Mouse (Mus musculus): ENCODE measurements at regions not wholly inside any gene's neighbourhood (a gene's known extent, or its start where the extent isn't known, plus 50 kb on each side); places are given as distances from the start of the nearest gene placed in this dataset.

- WGBS, result 22% methylated on average over 3 of the region's 3 CpGs
These were observed 162.8 kb upstream of the Ccdc54 start for GRCm38 (mm10) chr16:50753612-50754389.

GRCm38 (mm10) chr16:50753046-50753445 lies 162.1 kb upstream of the Ccdc54 start:
- H3K4me2 ChIP-seq (ENCODE audit: low read length), result no peak overlapping the region
- DNase-seq, result no peak
- no peak overlapping the region for H3K9ac ChIP-seq (replicated peaks; ENCODE audit: low read length)
- no peaks in the 10 kb centered on the region for H3K4me1 ChIP-seq (ENCODE audit: control insufficient read depth, insufficient read depth, low read length)
- H3K36me3 ChIP-seq (ENCODE audit: control insufficient read depth, insufficient read depth, low read length), result no peaks in the 10 kb centered on the region
- H3K27me3 ChIP-seq (ENCODE audit: control insufficient read depth, insufficient read depth, low read length), result no peaks in the 10 kb centered on the region
- ATAC-seq (ENCODE audit: low FRiP score, low TSS enrichment), result no peak
- 90% methylated on average over 11 of the region's 11 CpGs for WGBS
- H3K9me3 ChIP-seq (ENCODE audit: control insufficient read depth, low read length), result no peaks in the 10 kb centered on the region
- no peak overlapping the region for H3K27ac ChIP-seq (replicated peaks; ENCODE audit: low read depth, low read length)
- H3K4me3 ChIP-seq (replicated peaks; ENCODE audit: low read depth, low read length), result no peak overlapping the region

More at GRCm38 (mm10) chr16:50753612-50754389, 162.8 kb upstream of the Ccdc54 start:
- no peak overlapping the region for H3K4me3 ChIP-seq (replicated peaks; ENCODE audit: low read depth, low read length)
- no peaks in the 10 kb centered on the region for H3K4me1 ChIP-seq (ENCODE audit: control insufficient read depth, insufficient read depth, low read length)
- H3K27me3 ChIP-seq (ENCODE audit: control insufficient read depth, insufficient read depth, low read length), result no peaks in the 10 kb centered on the region
- peak; percentile 22 for DNase-seq
- H3K9ac ChIP-seq (replicated peaks; ENCODE audit: low read length), result no peak overlapping the region
- H3K27ac ChIP-seq (replicated peaks; ENCODE audit: low read depth, low read length), result no peak overlapping the region
- no peak for ATAC-seq (ENCODE audit: low FRiP score, low TSS enrichment)
- no peaks in the 10 kb centered on the region for H3K36me3 ChIP-seq (ENCODE audit: control insufficient read depth, insufficient read depth, low read length)
- no peaks in the 10 kb centered on the region for H3K9me3 ChIP-seq (ENCODE audit: control insufficient read depth, low read length)
- H3K4me2 ChIP-seq (ENCODE audit: low read length), result no peak overlapping the region

- Histone ChIP-seq H3K27me3 (ENCODE audit: control insufficient read depth, insufficient read depth, low read length) (no peaks in the 10 kb centered on the region), H3K36me3 (ENCODE audit: control insufficient read depth, insufficient read depth, low read length) (no peaks in the 10 kb centered on the region), H3K27ac (replicated peaks; ENCODE audit: low read depth, low read length) (no peak overlapping the region), H3K9ac (replicated peaks; ENCODE audit: low read length) (no peak overlapping the region), H3K4me2 (ENCODE audit: low read length) (no peak overlapping the region), H3K4me3 (replicated peaks; ENCODE audit: low read depth, low read length) (no peak overlapping the region), H3K9me3 (ENCODE audit: control insufficient read depth, low read length) (no peaks in the 10 kb centered on the region), H3K4me1 (ENCODE audit: control insufficient read depth, insufficient read depth, low read length) (no peaks in the 10 kb centered on the region)
- no peak for ATAC-seq (ENCODE audit: low FRiP score, low TSS enrichment)
- WGBS, result 94% methylated on average over 10 of the region's 10 CpGs
- no peak for DNase-seq
These were observed 161.3 kb upstream of the Ccdc54 start for GRCm38 (mm10) chr16:50752277-50752600.

GRCm38 (mm10) chr16:50751495-50752276 lies 160.7 kb upstream of the Ccdc54 start:
- no peak overlapping the region for H3K4me2 ChIP-seq (ENCODE audit: low read length)
- no peak overlapping the region for H3K9ac ChIP-seq (replicated peaks; ENCODE audit: low read length)
- no peaks in the 10 kb centered on the region for H3K9me3 ChIP-seq (ENCODE audit: control insufficient read depth, low read length)
- H3K4me1 ChIP-seq (ENCODE audit: control insufficient read depth, insufficient read depth, low read length), result no peaks in the 10 kb centered on the region
- no peaks in the 10 kb centered on the region for H3K27me3 ChIP-seq (ENCODE audit: control insufficient read depth, insufficient read depth, low read length)
- 89% methylated on average over 9 of the region's 9 CpGs for WGBS
- H3K36me3 ChIP-seq (ENCODE audit: control insufficient read depth, insufficient read depth, low read length), result no peaks in the 10 kb centered on the region
- no peak overlapping the region for H3K27ac ChIP-seq (replicated peaks; ENCODE audit: low read depth, low read length)
- DNase-seq (no peak), ATAC-seq (ENCODE audit: low FRiP score, low TSS enrichment) (no peak)
- H3K4me3 ChIP-seq (replicated peaks; ENCODE audit: low read depth, low read length), result no peak overlapping the region

- Histone ChIP-seq H3K27ac (replicated peaks; ENCODE audit: low read depth, low read length) (no peak overlapping the region), H3K9ac (replicated peaks; ENCODE audit: low read length) (no peak overlapping the region), H3K9me3 (ENCODE audit: control insufficient read depth, low read length) (no peaks in the 10 kb centered on the region), H3K4me3 (replicated peaks; ENCODE audit: low read depth, low read length) (no peak overlapping the region), H3K4me2 (ENCODE audit: low read length) (no peak overlapping the region), H3K36me3 (ENCODE audit: control insufficient read depth, insufficient read depth, low read length) (no peaks in the 10 kb centered on the region), H3K27me3 (ENCODE audit: control insufficient read depth, insufficient read depth, low read length) (no peaks in the 10 kb centered on the region), H3K4me1 (ENCODE audit: control insufficient read depth, insufficient read depth, low read length) (no peaks in the 10 kb centered on the region)
- DNase-seq, result no peak
- WGBS, result 96% methylated on average over 5 of the region's 5 CpGs
- no peak for ATAC-seq (ENCODE audit: low FRiP score, low TSS enrichment)
These were observed 156.7 kb upstream of the Ccdc54 start for GRCm38 (mm10) chr16:50747698-50748097.

- H3K9me3 ChIP-seq (ENCODE audit: control insufficient read depth, low read length), result no peaks in the 10 kb centered on the region
- ATAC-seq (ENCODE audit: low FRiP score, low TSS enrichment), result no peak
- 73% methylated on average over 2 of the region's 2 CpGs for WGBS
- no peaks in the 10 kb centered on the region for H3K4me1 ChIP-seq (ENCODE audit: control insufficient read depth, insufficient read depth, low read length)
- no peak overlapping the region for H3K9ac ChIP-seq (replicated peaks; ENCODE audit: low read length)
- H3K27ac ChIP-seq (replicated peaks; ENCODE audit: low read depth, low read length), result no peak overlapping the region
- no peak for DNase-seq
- H3K4me3 ChIP-seq (replicated peaks; ENCODE audit: low read depth, low read length), result no peak overlapping the region
- no peak overlapping the region for H3K4me2 ChIP-seq (ENCODE audit: low read length)
- H3K27me3 ChIP-seq (ENCODE audit: control insufficient read depth, insufficient read depth, low read length), result no peaks in the 10 kb centered on the region
- no peaks in the 10 kb centered on the region for H3K36me3 ChIP-seq (ENCODE audit: control insufficient read depth, insufficient read depth, low read length)
These were observed 154.8 kb upstream of the Ccdc54 start for GRCm38 (mm10) chr16:50745723-50746122.

- H3K9me3 ChIP-seq (ENCODE audit: control insufficient read depth, low read length), result no peaks in the 10 kb centered on the region
- ATAC-seq (ENCODE audit: low FRiP score, low TSS enrichment) (no peak), DNase-seq (peak; percentile 21)
- H3K4me2 ChIP-seq (ENCODE audit: low read length), result peak overlapping the region; percentile 55
- no peaks in the 10 kb centered on the region for H3K36me3 ChIP-seq (ENCODE audit: control insufficient read depth, insufficient read depth, low read length)
- H3K27ac ChIP-seq (replicated peaks; ENCODE audit: low read depth, low read length), result no peak overlapping the region
- 31% methylated on average over 10 of the region's 10 CpGs for WGBS
- peak overlapping the region; percentile 28 for H3K4me3 ChIP-seq (replicated peaks; ENCODE audit: low read depth, low read length)
- no peak overlapping the region for H3K9ac ChIP-seq (replicated peaks; ENCODE audit: low read length)
- no peaks in the 10 kb centered on the region for H3K4me1 ChIP-seq (ENCODE audit: control insufficient read depth, insufficient read depth, low read length)
- no peaks in the 10 kb centered on the region; the same call in 1 of the 2 replicates for H3K27me3 ChIP-seq (ENCODE audit: control insufficient read depth, insufficient read depth, low read length)
These were observed 146.5 kb upstream of the Ccdc54 start for GRCm38 (mm10) chr16:50737396-50737843.

- Histone ChIP-seq H3K4me3 (replicated peaks; ENCODE audit: low read depth, low read length) (peak overlapping the region; percentile 28), H3K4me2 (ENCODE audit: low read length) (peak overlapping the region; percentile 55), H3K4me1 (ENCODE audit: control insufficient read depth, insufficient read depth, low read length) (no peaks in the 10 kb centered on the region), H3K9ac (replicated peaks; ENCODE audit: low read length) (peak overlapping the region; percentile 27; the same call in 1 of the 2 replicates), H3K36me3 (ENCODE audit: control insufficient read depth, insufficient read depth, low read length) (no peaks in the 10 kb centered on the region), H3K27ac (replicated peaks; ENCODE audit: low read depth, low read length) (no peak overlapping the region), H3K27me3 (ENCODE audit: control insufficient read depth, insufficient read depth, low read length) (no peaks in the 10 kb centered on the region; the same call in 1 of the 2 replicates), H3K9me3 (ENCODE audit: control insufficient read depth, low read length) (no peaks in the 10 kb centered on the region)
- peak; percentile 96 for DNase-seq
- 9% methylated on average over 21 of the region's 21 CpGs for WGBS
- peak; percentile 84 for ATAC-seq (ENCODE audit: low FRiP score, low TSS enrichment)
These were observed 145.4 kb upstream of the Ccdc54 start for GRCm38 (mm10) chr16:50736151-50737047.

Data from midbrain, embryonic 14.5 days (tissue).